Mouse (Mus musculus) embryo, embryonic 10 days (tissue): ENCODE measurements around the gene Runx3.

Source experiments
- DNase-seq: peaks from one replicate; pipeline ENCODE4 v3.0.0-alpha.2; 2015; ENCODE audit warnings: low spot score

Runx3 gene

GRCm38 (mm10) chr4:135151111-135151987, 30.9 kb downstream of the Runx3 start:
- DNase-seq: no peak

- DNase-seq: no peak
Observed at GRCm38 (mm10) chr4:135151988-135152594, 31.6 kb downstream of the Runx3 start.

- no peak for DNase-seq
Observed at GRCm38 (mm10) chr4:135152834-135153259, 32.4 kb downstream of the Runx3 start.

DNA sequence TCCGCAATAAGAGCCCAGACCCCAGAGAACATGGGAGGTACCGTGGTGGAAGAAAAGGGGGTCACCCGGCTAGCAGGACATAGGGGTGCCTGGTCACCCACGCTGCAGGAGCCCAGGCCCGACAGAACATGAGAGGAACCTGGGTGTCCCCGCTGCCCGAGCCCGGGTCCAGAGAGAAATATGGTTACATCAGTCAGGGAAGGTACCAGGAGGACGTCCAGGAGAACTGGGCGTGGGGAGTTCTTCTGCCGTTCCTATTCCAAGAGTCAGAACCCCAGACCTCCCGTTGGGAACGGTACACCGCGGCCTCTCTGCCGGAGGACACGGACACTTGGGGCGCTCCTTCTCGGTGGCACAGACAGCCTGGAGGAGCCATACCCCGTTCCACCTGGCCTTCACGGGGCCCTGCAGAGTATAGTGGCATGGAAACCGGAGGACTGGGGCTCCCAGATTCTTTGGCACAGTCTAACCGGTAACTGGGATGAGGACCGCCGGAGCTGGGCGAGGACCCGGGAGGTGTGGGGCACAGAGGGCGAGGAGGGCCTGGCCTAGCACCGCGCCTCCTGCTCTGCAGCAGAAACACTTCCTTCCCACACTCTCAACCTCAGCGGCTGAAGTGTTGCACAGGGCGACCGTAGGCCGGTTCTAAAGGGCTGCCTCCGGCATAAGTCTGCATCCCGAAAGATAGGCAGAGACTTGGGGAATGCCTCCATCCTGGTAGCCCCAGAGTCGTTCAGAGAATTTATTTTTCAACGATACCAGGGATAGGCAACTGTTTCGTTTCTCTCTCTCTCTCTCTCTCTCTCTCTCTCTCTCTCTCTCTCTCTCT, 33.0 kb downstream of the Runx3 start:
- DNase-seq: no peak

- DNase-seq: no peak
Observed at GRCm38 (mm10) chr4:135154089-135154949, 33.9 kb downstream of the Runx3 start.

- DNase-seq: no peak
Observed at GRCm38 (mm10) chr4:135155106-135155800, 34.8 kb downstream of the Runx3 start.

- DNase-seq: no peak
Observed at GRCm38 (mm10) chr4:135155805-135156469, 35.5 kb downstream of the Runx3 start.

GRCm38 (mm10) chr4:135156531-135156930, 36.1 kb downstream of the Runx3 start:
- DNase-seq: no peak

- no peak for DNase-seq
Observed at GRCm38 (mm10) chr4:135157329-135157728, 36.9 kb downstream of the Runx3 start.

GRCm38 (mm10) chr4:135158724-135159409, 38.4 kb downstream of the Runx3 start:
- no peak for DNase-seq

- no peak for DNase-seq
Observed at GRCm38 (mm10) chr4:135159663-135160062, 39.2 kb downstream of the Runx3 start.

GRCm38 (mm10) chr4:135160168-135160567, 39.7 kb downstream of the Runx3 start:
- DNase-seq: no peak

- no peak for DNase-seq
Observed at GRCm38 (mm10) chr4:135161441-135161840, 41.0 kb downstream of the Runx3 start.

GRCm38 (mm10) chr4:135165761-135166160, 45.3 kb downstream of the Runx3 start:
- no peak for DNase-seq

- peak; percentile 61 for DNase-seq
Observed at GRCm38 (mm10) chr4:135166413-135167225, 46.2 kb downstream of the Runx3 start.

DNA sequence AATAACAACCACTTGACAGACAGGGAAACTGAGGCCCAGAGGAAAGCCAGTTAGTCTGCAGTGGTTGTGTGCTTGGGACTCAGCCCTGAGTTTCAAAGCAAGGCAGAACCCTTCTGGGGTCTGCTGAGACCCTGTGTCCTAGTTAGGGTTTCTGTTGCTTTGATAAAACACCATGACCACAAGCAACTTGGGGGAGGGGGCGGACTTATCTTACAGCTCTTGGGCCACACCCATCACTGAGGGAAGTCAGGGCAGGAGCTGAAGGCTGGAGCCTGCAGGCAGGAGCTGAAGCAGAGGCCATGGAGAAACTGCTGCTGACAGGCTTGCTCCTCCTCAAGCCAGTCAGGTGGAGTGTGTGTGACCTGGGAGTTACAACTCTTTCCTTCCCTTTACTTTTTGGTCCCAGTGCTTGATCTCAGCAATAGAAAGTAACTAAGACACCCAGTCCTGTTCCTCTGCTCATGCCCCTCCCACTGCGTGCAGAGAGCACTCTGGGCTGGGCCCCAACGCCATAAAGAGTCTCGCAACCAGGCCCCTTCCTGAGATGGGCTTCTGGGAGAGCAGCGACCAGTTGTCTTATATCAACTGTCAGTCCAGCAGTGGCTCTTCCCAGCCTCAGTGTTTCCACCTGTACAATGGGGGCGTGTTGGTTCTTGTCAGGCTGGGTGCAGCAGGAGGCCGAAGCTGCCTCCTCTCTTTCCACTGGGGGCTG, 47.5 kb downstream of the Runx3 start:
- DNase-seq: peak; percentile 15

DNA sequence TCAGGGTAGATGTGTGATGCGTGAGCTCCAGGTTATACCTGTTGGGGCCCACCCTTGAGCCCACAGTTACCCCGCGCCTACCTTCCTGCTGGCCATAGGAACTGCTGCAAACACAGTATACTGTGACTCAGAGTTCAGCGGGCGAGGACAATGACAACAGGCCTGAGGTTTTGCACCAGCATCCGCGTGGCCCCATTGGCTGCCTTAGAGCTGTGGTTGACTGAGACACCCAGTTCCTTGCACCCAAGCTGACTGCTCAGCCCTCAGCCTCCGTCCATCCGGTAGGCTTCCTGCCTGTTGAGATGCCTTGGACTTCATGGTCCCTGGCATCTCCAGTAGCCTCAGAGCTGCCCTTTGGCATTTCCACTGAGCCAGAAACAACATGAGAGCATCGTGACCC, 48.6 kb downstream of the Runx3 start:
- no peak for DNase-seq

- DNase-seq: no peak
Observed at GRCm38 (mm10) chr4:135169501-135169900, 49.0 kb downstream of the Runx3 start.
